Mouse (Mus musculus) left cerebral cortex, postnatal 36 days (tissue): ENCODE data around the gene Cs. TPM values are rescaled to one million over a fixed set of nuclear protein-coding genes. Genes with fewer than 3 reads are reported as not detected.

Experiments
- DNase-seq, 2 experiments: peaks; one replicate each; pipeline ENCODE4 v3.0.0; 2021 to 2022; ENCODE audit warnings: low spot score in 2 of 2, mixed read lengths in 1 of 2
- intact Hi-C: fragments of 180-260 bp; cut with DNase I; formaldehyde crosslinking; loops from one replicate; pipeline ENCODE4 v1.15.1; 2025
- microRNA-seq: library from miRNA; unstranded; fragments of <30 nt; microRNA quantifications from one replicate; pipeline ENCODE4 v1.2.0, GENCODE M21; 2022
- total RNA-seq, 2 experiments: library from RNA; stranded (reverse); gene quantifications; 2 replicates each; pipeline ENCODE4 v1.2.3; 2021

The Cs gene
- total RNA-seq, 2 experiments from 2014 or later, result 214 to 231 TPM

GRCm38 (mm10) chr10:128396716-128397264, 59.3 kb downstream of the Cs start:
- intact Hi-C loops, result no loop called here
- no peak for DNase-seq

- no peak for DNase-seq
- intact Hi-C loops, result no loop called here
These were observed 59.9 kb downstream of the Cs start for GRCm38 (mm10) chr10:128397466-128397865.

DNA sequence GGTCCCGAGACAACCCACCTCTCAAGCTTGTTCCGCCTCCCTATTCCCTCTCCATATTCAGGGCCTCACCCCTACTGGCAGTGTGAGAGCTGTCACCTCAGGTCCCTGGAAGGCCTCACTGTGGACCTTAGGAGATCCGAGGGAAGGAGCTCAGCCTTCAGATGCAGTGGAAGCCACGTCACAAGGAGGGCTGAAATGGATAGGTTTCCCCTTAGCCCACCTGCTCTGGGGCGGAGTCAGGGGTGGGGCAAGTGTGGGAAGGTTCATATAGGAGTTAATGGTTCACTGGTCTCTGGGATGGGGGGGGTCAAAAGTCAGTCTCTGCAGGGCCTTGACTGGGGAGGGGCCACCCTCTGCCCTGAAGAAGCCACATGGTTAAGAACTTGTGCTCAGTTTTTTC, 62.8 kb downstream of the Cs start:
- no peak for DNase-seq
- intact Hi-C loops, result no loop called here

- intact Hi-C loops, result no loop called here
- DNase-seq, result no peak
These were observed 63.5 kb downstream of the Cs start, which contains the start of gene Slc39a5 for GRCm38 (mm10) chr10:128401056-128401455. TSS of gene Slc39a5 (minus strand) at chr10:128401229.

DNA sequence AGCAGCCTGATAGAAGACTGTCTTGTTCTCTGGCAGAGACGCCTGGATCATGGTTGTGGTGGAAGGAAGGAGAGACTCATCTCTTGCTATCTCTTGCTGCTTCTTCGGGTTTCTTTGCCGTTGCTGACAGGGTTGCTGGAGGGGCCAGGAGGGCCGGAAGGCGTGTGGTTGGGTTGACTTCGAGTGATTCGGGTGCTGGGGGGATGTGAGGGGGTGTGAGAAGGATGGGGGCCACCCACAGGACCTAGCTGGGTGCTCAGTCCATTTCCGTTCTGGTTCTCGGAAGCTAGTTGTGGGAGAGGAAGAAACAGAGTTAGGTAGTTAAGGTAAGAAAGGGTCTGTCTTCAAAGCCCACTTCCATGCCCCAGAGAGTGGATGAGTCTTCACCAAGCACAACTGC, 64.1 kb downstream of the Cs start:
- intact Hi-C loops, result no loop called here

GRCm38 (mm10) chr10:128403931-128404330, 66.4 kb downstream of the Cs start:
- DNase-seq, result no peak
- intact Hi-C loops, result no loop called here

More for the DNA sequence above, 64.1 kb downstream of the Cs start:
- DNase-seq, result no peak

DNA sequence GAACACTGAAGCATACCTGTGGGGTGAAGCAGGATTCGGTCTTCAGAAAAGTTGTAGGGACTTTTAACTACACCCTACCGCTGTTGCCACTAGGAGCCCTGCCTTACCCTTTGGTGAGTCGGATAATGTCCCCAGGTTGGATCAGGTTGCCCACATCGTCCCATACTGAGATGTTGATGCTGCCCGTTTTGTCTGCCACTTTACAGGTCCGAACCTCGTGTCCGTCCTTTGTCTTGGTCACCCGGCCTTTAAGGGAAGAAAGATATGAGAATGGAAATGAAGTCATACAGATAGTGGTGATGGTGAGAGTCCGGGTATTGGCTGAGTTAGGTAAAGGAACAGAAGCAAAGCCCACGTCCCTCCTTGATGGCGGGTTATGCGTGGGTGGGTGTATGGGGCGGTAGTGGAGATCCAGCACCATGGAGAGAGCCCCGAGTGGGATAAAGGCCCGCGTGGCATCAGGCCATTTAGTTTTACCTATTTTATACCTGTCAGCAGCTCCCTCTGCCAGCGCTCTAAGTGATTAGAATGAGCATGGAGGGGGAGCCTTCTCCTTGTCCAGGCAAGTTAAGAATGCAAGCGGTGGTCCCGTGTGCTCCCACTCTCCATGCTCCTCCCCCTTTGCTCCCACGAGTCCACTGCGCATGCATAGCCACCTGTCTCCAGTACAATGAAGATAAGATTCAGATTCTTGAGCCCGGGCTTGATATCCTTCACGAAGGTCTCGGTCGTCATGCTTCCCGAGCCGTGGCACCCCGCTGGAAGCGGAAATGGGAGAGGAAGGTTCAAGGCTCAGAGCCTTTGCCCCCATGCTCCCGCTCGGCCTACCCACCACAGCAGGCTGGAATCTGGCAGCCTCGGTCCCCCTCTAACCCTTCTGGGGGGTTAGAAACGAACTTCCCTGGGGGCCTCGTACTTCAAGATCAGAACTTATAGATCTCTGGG, 71.3 kb downstream of the Cs start:
- peak; percentile 45 to 63 for DNase-seq
- intact Hi-C loops, result loop anchor here (2.0 kb wide), 1 partner anchor 32 kb away; the partner anchor contains the start of gene Ankrd52

DNA sequence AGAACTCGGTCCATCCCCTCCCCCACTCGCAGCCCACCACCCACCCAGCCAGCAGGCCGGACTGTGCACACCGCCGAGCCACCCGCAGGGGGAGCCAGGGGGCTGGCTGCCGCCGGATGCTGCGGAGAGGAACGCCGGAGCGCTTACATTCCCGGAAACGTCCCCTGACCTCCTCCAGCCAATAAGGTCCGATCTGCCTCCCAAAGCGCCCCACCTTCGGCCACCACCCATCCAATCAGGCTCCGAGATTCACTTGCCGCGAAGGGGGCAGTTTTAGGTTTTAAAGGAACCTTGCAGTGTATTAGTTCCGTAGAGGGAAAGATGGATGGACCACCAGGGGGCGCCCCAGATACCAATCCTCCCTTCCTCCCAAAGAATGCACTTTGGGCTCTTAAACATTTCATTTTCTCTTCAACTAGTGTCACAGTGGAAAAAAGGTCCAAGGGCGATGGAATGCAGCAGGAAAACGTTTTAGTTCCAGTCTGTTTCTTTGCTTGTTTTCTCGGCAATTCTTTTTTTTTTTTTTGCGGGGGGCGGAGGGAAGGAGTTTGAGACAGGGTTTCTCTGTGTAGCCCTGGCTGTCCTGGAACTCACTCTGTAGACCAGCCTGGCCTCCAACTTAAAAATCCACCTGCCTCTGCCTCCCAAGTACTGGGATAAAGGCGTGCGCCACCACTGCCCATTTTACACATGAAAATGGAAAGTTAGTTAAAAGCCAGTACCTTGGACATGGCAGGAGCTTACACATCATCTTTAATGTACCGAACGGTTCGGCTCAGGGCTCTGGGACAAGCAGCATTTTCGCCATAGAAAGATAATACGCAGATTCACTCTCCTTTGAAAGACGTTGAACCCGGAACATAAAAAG, 72.4 kb downstream of the Cs start:
- DNase-seq, result peak; percentile 96 to 97
- intact Hi-C loops, result loop anchor here (2.0 kb wide), 2 partner anchors 33 to 49 kb away; partner anchors contain the start of genes Ankrd52 and Smarcc2

DNA sequence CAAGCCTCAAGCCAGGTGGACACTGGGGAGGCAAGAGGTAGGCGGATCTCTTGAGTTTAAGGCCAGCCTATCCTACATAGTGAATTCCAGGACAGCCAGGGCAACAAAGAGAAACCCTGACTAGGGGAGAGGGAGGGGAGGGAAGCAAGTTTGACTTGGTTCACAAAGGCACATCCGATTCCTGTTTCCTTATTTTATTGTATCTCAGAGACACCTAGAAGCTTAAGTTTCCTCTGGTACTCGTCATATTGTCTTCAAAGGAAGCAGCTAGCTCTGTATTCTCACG, 73.0 kb downstream of the Cs start:
- no peak for DNase-seq
- intact Hi-C loops, result loop anchor here (2.0 kb wide), 1 partner anchor 48 kb away; the partner anchor contains the start of gene Smarcc2

DNA sequence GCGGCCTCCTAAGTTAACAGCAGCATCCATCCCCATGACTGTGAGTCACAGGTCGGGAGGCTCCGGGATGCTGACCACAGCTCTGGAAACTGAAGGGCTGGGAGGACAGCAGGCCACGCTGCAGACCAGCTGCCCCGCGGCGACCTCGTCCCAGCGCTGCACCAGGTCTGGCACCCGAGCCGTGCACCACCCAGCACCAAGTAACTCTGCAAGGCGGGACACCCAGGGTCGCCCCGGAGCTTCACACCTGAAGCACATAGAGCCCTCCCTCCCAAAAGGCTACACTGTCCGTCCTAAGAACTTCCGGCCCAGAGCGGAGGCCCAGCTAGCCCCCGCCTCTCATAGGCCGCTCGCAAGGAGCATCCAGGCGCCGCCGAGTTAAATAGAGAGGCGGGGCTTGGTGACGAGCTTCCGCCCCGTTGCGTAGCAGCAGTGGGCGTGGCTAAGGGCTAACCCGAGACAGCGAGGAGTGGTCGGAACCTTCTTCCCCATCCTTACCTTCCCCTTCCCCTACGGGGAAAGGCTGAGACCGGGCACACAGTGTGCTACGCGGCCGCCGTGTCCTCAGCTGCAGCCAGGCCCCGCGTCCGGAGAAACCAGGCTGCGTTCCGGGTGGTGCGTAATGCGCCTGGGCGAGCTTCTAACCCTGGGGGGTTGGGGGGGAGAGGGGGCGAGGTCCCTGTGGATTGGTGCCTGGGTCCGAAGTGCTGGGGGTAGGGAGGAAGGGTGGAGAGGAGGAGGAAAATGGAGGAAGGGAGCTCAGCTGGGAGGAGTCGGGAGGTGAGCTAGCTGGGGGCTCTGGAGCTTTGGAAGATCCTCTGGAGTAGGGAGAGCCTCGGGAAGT, 73.9 kb downstream of the Cs start, which contains the start of the genes Nabp2 and Rnf41:
Gene Nabp2, minus strand, starts transcription at position 282 of the 844 bp plus-strand sequence.
Gene Rnf41, plus strand, starts transcription at position 447 of the 844 bp plus-strand sequence.
- intact Hi-C loops, result loop anchor here (2.0 kb wide), 1 partner anchor 47 kb away; the partner anchor contains the start of gene Smarcc2
- peak; percentile 94 to 96 for DNase-seq

- intact Hi-C loops, result no loop called here
These were observed 74.5 kb downstream of the Cs start for GRCm38 (mm10) chr10:128412055-128412381.

More at GRCm38 (mm10) chr10:128412055-128412381, 74.5 kb downstream of the Cs start:
- peak in 1 of 2 experiments; percentile 48 for DNase-seq

Small RNA genes within 50 kb of the gene (microRNA-seq; reads per million reads assigned to microRNA genes)
- not detected for gene Gm25361
- gene Gm26308, result not detected
- 1.0 reads per million for gene Mir6914
- 5.8 reads per million, percentile 20 among the genes with 10 or more reads in this experiment for gene Mir6915

Other genes starting within 250 kb of the Cs start
- gene Baz2a, start 246.2 kb upstream of the Cs start, total RNA-seq, result 10 to 100 TPM; 31.6 to 44.5 TPM
- gene Rbms2, start 157.4 kb upstream of the Cs start, total RNA-seq, result 10 to 100 TPM; 12.1 to 15.6 TPM
- gene Gls2, start 143.3 kb upstream of the Cs start, total RNA-seq, result 10 to 100 TPM; 31.3 to 33.2 TPM
- 10 to 100 TPM in 1 of 2 experiments, 1 to 10 TPM in 1; 9.2 to 10.2 TPM for gene Spryd4, start 125.9 kb upstream of the Cs start, total RNA-seq
- gene Mip, start 111.9 kb upstream of the Cs start, total RNA-seq, result not detected
- 1 to 10 TPM; 5.6 to 5.9 TPM for gene Timeless, start 105.7 kb upstream of the Cs start, total RNA-seq
- gene Apon, start 83.6 kb upstream of the Cs start, total RNA-seq, result not detected
- not detected for gene Apof, start 69.1 kb upstream of the Cs start, total RNA-seq
- gene Stat2, start 67.2 kb upstream of the Cs start, total RNA-seq, result 10 to 100 TPM; 24.0 to 35.6 TPM
- gene Il23a, start 39.0 kb upstream of the Cs start, total RNA-seq, result under 1 TPM; 0.27 to 0.29 TPM
- 10 to 100 TPM; 11.3 to 17.2 TPM for gene Pan2, start 34.4 kb upstream of the Cs start, total RNA-seq
- gene Cnpy2, start 15.3 kb upstream of the Cs start, total RNA-seq, result 10 to 100 TPM; 62.9 to 74.4 TPM
- 10 to 100 TPM; 62.0 to 63.2 TPM for gene Coq10a, start 31.3 kb downstream of the Cs start, total RNA-seq
- 10 to 100 TPM; 49.3 to 61.7 TPM for gene Ankrd52, start 39.4 kb downstream of the Cs start, total RNA-seq
- gene Slc39a5, start 63.5 kb downstream of the Cs start, total RNA-seq, result not detected
- gene Nabp2, start 73.8 kb downstream of the Cs start, total RNA-seq, result 10 to 100 TPM; 88.8 to 91.6 TPM
- 10 to 100 TPM; 75.8 to 78.1 TPM for gene Rnf41, start 73.9 kb downstream of the Cs start, total RNA-seq
- gene Smarcc2, start 121.5 kb downstream of the Cs start, total RNA-seq, result 100 to 1,000 TPM; 238 to 245 TPM
- 100 to 1,000 TPM; 547 to 629 TPM for gene Myl6, start 156.4 kb downstream of the Cs start, total RNA-seq
- 10 to 100 TPM; 26.3 to 27.0 TPM for gene Myl6b, start 161.0 kb downstream of the Cs start, total RNA-seq
- 1 to 10 TPM; 8.5 to 9.0 TPM for gene Esyt1, start 188.1 kb downstream of the Cs start, total RNA-seq
- 10 to 100 TPM; 14.2 to 15.0 TPM for gene Zc3h10, start 210.0 kb downstream of the Cs start, total RNA-seq
- gene Rpl41, start 211.6 kb downstream of the Cs start, total RNA-seq, result 1,000 to 10,000 TPM; 1,491 to 1,683 TPM
- gene Pa2g4, start 228.3 kb downstream of the Cs start, total RNA-seq, result 10 to 100 TPM; 58.2 to 59.3 TPM